Mouse (Mus musculus): ENCODE measurements around the gene Scamp3. TPM values are rescaled to one million over a fixed set of nuclear protein-coding genes. Genes with fewer than 3 reads are reported as not detected.
A peak's percentile ranks its signal among the peaks of the same experiment; 100 is the strongest.

The Scamp3 gene
- polyA plus RNA-seq, 1 experiment from 2014 or later: 74.8 TPM

GRCm38 (mm10) chr3:89187690-89188477 lies 10.6 kb downstream of the Scamp3 start:
- H3K4me3 ChIP-seq (ENCODE audit: control insufficient read depth in 1 of 2, insufficient read depth in 1 of 2, low read depth in 1 of 2, low read length in 2 of 2): no peak overlapping the region
- H3K36me3 ChIP-seq (ENCODE audit: control insufficient read depth, insufficient read depth, low read length): peaks cover 15% of the 10 kb centered on the region; the same call in 1 of the 2 replicates
- H3K9ac ChIP-seq (ENCODE audit: low read length): no peak overlapping the region
- peaks cover 7 to 8% of the 10 kb centered on the region in 2 experiments for H3K4me1 ChIP-seq (ENCODE audit: control insufficient read depth in 2 of 2, insufficient read depth in 2 of 2, low read length in 2 of 2)
- H3K9me3 ChIP-seq (ENCODE audit: control insufficient read depth, low read length): no peaks in the 10 kb centered on the region
- no peak for ATAC-seq (ENCODE audit: insufficient number of reproducible peaks, insufficient read depth, low FRiP score, low read depth)
- no peak overlapping the region for H3K27ac ChIP-seq (replicated peaks in 1 of 2; ENCODE audit: control insufficient read depth in 1 of 2, insufficient read depth in 1 of 2, low read depth in 2 of 2, low read length in 2 of 2)
- no peaks in the 10 kb centered on the region for H3K27me3 ChIP-seq (ENCODE audit: control insufficient read depth, insufficient read depth, low read length)
- WGBS: 79% methylated on average over 18 of the region's 18 CpGs
- no peak overlapping the region for H3K4me2 ChIP-seq (ENCODE audit: low read length)

- Histone ChIP-seq H3K27ac (replicated peaks in 1 of 2; ENCODE audit: control insufficient read depth in 1 of 2, insufficient read depth in 1 of 2, low read depth in 2 of 2, low read length in 2 of 2) (no peak overlapping the region), H3K4me3 (ENCODE audit: control insufficient read depth in 1 of 2, insufficient read depth in 1 of 2, low read depth in 1 of 2, low read length in 2 of 2) (no peak overlapping the region), H3K27me3 (ENCODE audit: control insufficient read depth, insufficient read depth, low read length) (no peaks in the 10 kb centered on the region), H3K4me1 (ENCODE audit: control insufficient read depth in 2 of 2, insufficient read depth in 2 of 2, low read length in 2 of 2) (peaks cover 6% of the 10 kb centered on the region in 2 experiments), H3K9ac (ENCODE audit: low read length) (no peak overlapping the region), H3K4me2 (ENCODE audit: low read length) (no peak overlapping the region), H3K9me3 (ENCODE audit: control insufficient read depth, low read length) (no peaks in the 10 kb centered on the region), H3K36me3 (ENCODE audit: control insufficient read depth, insufficient read depth, low read length) (peaks cover 15% of the 10 kb centered on the region; the same call in 1 of the 2 replicates)
- WGBS: 70% methylated on average over 12 of the region's 12 CpGs
- no peak for ATAC-seq (ENCODE audit: insufficient number of reproducible peaks, insufficient read depth, low FRiP score, low read depth)
Measured at GRCm38 (mm10) chr3:89188478-89188875, 11.2 kb downstream of the Scamp3 start.

- Histone ChIP-seq H3K27me3 (ENCODE audit: control insufficient read depth, insufficient read depth, low read length) (no peaks in the 10 kb centered on the region), H3K36me3 (ENCODE audit: control insufficient read depth, insufficient read depth, low read length) (peaks cover 15% of the 10 kb centered on the region; the same call in 1 of the 2 replicates), H3K4me1 (ENCODE audit: control insufficient read depth in 2 of 2, insufficient read depth in 2 of 2, low read length in 2 of 2) (peaks cover 0 to 2% of the 10 kb centered on the region in 2 experiments; a peak in 1 of 4 replicates), H3K9me3 (ENCODE audit: control insufficient read depth, low read length) (no peaks in the 10 kb centered on the region), H3K27ac (replicated peaks in 1 of 2; ENCODE audit: control insufficient read depth in 1 of 2, insufficient read depth in 1 of 2, low read depth in 2 of 2, low read length in 2 of 2) (no peak overlapping the region), H3K4me2 (ENCODE audit: low read length) (no peak overlapping the region), H3K4me3 (ENCODE audit: control insufficient read depth in 1 of 2, insufficient read depth in 1 of 2, low read depth in 1 of 2, low read length in 2 of 2) (no peak overlapping the region), H3K9ac (ENCODE audit: low read length) (no peak overlapping the region)
- no peak for ATAC-seq (ENCODE audit: insufficient number of reproducible peaks, insufficient read depth, low FRiP score, low read depth)
- WGBS: 75% methylated on average over 8 of the region's 8 CpGs
Measured at GRCm38 (mm10) chr3:89190436-89190835, 13.2 kb downstream of the Scamp3 start.

GRCm38 (mm10) chr3:89193351-89193750 lies 16.1 kb downstream of the Scamp3 start:
- H3K36me3 ChIP-seq (ENCODE audit: control insufficient read depth, insufficient read depth, low read length): 0 out of 2 replicates have a peak, but pooled peaks cover 4% of the 10 kb centered on the region
- no peaks in the 10 kb centered on the region for H3K27me3 ChIP-seq (ENCODE audit: control insufficient read depth, insufficient read depth, low read length)
- H3K4me3 ChIP-seq (ENCODE audit: control insufficient read depth in 1 of 2, insufficient read depth in 1 of 2, low read depth in 1 of 2, low read length in 2 of 2): no peak overlapping the region
- no peak for ATAC-seq (ENCODE audit: insufficient number of reproducible peaks, insufficient read depth, low FRiP score, low read depth)
- WGBS: 84% methylated on average over 1 of the region's 1 CpGs
- H3K9me3 ChIP-seq (ENCODE audit: control insufficient read depth, low read length): no peaks in the 10 kb centered on the region
- H3K4me1 ChIP-seq (ENCODE audit: control insufficient read depth in 2 of 2, insufficient read depth in 2 of 2, low read length in 2 of 2): peaks cover 4 to 9% of the 10 kb centered on the region in 2 experiments
- H3K9ac ChIP-seq (ENCODE audit: low read length): no peak overlapping the region
- H3K27ac ChIP-seq (replicated peaks in 1 of 2; ENCODE audit: control insufficient read depth in 1 of 2, insufficient read depth in 1 of 2, low read depth in 2 of 2, low read length in 2 of 2): no peak overlapping the region
- H3K4me2 ChIP-seq (ENCODE audit: low read length): no peak overlapping the region

- no peak for ATAC-seq (ENCODE audit: insufficient number of reproducible peaks, insufficient read depth, low FRiP score, low read depth)
- no peaks in the 10 kb centered on the region for H3K27me3 ChIP-seq (ENCODE audit: control insufficient read depth, insufficient read depth, low read length)
- 87% methylated on average over 2 of the region's 2 CpGs for WGBS
Measured at GRCm38 (mm10) chr3:89193853-89194252, 16.6 kb downstream of the Scamp3 start.

GRCm38 (mm10) chr3:89195979-89196877 lies 19.0 kb downstream of the Scamp3 start:
- 8% methylated on average over 33 of the region's 33 CpGs for WGBS
- peak; percentile 93 for ATAC-seq (ENCODE audit: insufficient number of reproducible peaks, insufficient read depth, low FRiP score, low read depth)
- peak overlapping the region; percentile 72 to 81 for H3K27ac ChIP-seq (replicated peaks in 1 of 2; ENCODE audit: control insufficient read depth in 1 of 2, insufficient read depth in 1 of 2, low read depth in 2 of 2, low read length in 2 of 2)

More at GRCm38 (mm10) chr3:89193853-89194252, 16.6 kb downstream of the Scamp3 start:
- Histone ChIP-seq H3K36me3 (ENCODE audit: control insufficient read depth, insufficient read depth, low read length) (no peaks in the 10 kb centered on the region), H3K4me3 (ENCODE audit: control insufficient read depth in 1 of 2, insufficient read depth in 1 of 2, low read depth in 1 of 2, low read length in 2 of 2) (no peak overlapping the region), H3K4me2 (ENCODE audit: low read length) (no peak overlapping the region), H3K9me3 (ENCODE audit: control insufficient read depth, low read length) (no peaks in the 10 kb centered on the region), H3K4me1 (ENCODE audit: control insufficient read depth in 2 of 2, insufficient read depth in 2 of 2, low read length in 2 of 2) (peaks cover 4 to 9% of the 10 kb centered on the region in 2 experiments), H3K9ac (ENCODE audit: low read length) (no peak overlapping the region), H3K27ac (replicated peaks in 1 of 2; ENCODE audit: control insufficient read depth in 1 of 2, insufficient read depth in 1 of 2, low read depth in 2 of 2, low read length in 2 of 2) (no peak overlapping the region)

GRCm38 (mm10) chr3:89199839-89200238 lies 22.6 kb downstream of the Scamp3 start:
- no peaks in the 10 kb centered on the region for H3K9me3 ChIP-seq (ENCODE audit: control insufficient read depth, low read length)
- H3K27ac ChIP-seq (replicated peaks in 1 of 2; ENCODE audit: control insufficient read depth in 1 of 2, insufficient read depth in 1 of 2, low read depth in 2 of 2, low read length in 2 of 2): no peak overlapping the region
- no peak for ATAC-seq (ENCODE audit: insufficient number of reproducible peaks, insufficient read depth, low FRiP score, low read depth)

More at GRCm38 (mm10) chr3:89195979-89196877, 19.0 kb downstream of the Scamp3 start:
- no peaks in the 10 kb centered on the region for H3K9me3 ChIP-seq (ENCODE audit: control insufficient read depth, low read length)
- peak overlapping the region; percentile 84 for H3K4me2 ChIP-seq (ENCODE audit: low read length)
- peaks cover 4 to 9% of the 10 kb centered on the region in 2 experiments for H3K4me1 ChIP-seq (ENCODE audit: control insufficient read depth in 2 of 2, insufficient read depth in 2 of 2, low read length in 2 of 2)
- H3K4me3 ChIP-seq (ENCODE audit: control insufficient read depth in 1 of 2, insufficient read depth in 1 of 2, low read depth in 1 of 2, low read length in 2 of 2): peak overlapping the region; percentile 50 to 71
- no peaks in the 10 kb centered on the region for H3K27me3 ChIP-seq (ENCODE audit: control insufficient read depth, insufficient read depth, low read length)
- no peaks in the 10 kb centered on the region for H3K36me3 ChIP-seq (ENCODE audit: control insufficient read depth, insufficient read depth, low read length)
- H3K9ac ChIP-seq (ENCODE audit: low read length): peak overlapping the region; percentile 82

More at GRCm38 (mm10) chr3:89199839-89200238, 22.6 kb downstream of the Scamp3 start:
- H3K4me1 ChIP-seq (ENCODE audit: control insufficient read depth in 2 of 2, insufficient read depth in 2 of 2, low read length in 2 of 2): peaks cover 8 to 13% of the 10 kb centered on the region in 2 experiments
- H3K36me3 ChIP-seq (ENCODE audit: control insufficient read depth, insufficient read depth, low read length): peaks cover 9% of the 10 kb centered on the region
- 76% methylated on average over 3 of the region's 3 CpGs for WGBS
- H3K9ac ChIP-seq (ENCODE audit: low read length): no peak overlapping the region
- H3K4me3 ChIP-seq (ENCODE audit: control insufficient read depth in 1 of 2, insufficient read depth in 1 of 2, low read depth in 1 of 2, low read length in 2 of 2): no peak overlapping the region
- no peak overlapping the region for H3K4me2 ChIP-seq (ENCODE audit: low read length)
- no peaks in the 10 kb centered on the region for H3K27me3 ChIP-seq (ENCODE audit: control insufficient read depth, insufficient read depth, low read length)
